Mouse (Mus musculus) lung, embryonic 14.5 days (tissue): Measurements from ENCODE around the gene Ralgps2. TPM values are rescaled to one million over a fixed set of nuclear protein-coding genes. Genes with fewer than 3 reads are reported as not detected.

Source experiments
- ATAC-seq: fragments of 200-750 bp; cut with Nextera tagmentation; 2 replicates; pipeline ENCODE4 v1.8.0; 2017; ENCODE audit warnings: mild to moderate bottlenecking, moderate TSS enrichment, moderate library complexity; ENCODE audit not compliant: insufficient read depth
- DNase-seq: peaks from one replicate; pipeline ENCODE4 v3.0.0-alpha.2; 2015
- H3K27ac ChIP-seq: fragments of 300-500 bp; sonication (generic); 2 replicates; pipeline ENCODE4 v1.5.1; 2014; ENCODE audit warnings: low read depth, mild to moderate bottlenecking, moderate library complexity
- H3K27me3 ChIP-seq: fragments of 300-500 bp; sonication (generic); 2 replicates; pipeline ENCODE4 v1.6.1; 2014; ENCODE audit warnings: low read length, control low read depth; ENCODE audit not compliant: insufficient read depth
- H3K36me3 ChIP-seq: fragments of 300-500 bp; sonication (generic); 2 replicates; pipeline ENCODE4 v1.6.1; 2014; ENCODE audit warnings: control low read depth; ENCODE audit not compliant: insufficient read depth
- H3K4me1 ChIP-seq: fragments of 300-500 bp; sonication (generic); 2 replicates; pipeline ENCODE4 v1.6.1; 2014; ENCODE audit warnings: antibody characterized with exemption, control low read depth; ENCODE audit not compliant: insufficient read depth
- H3K4me2 ChIP-seq: fragments of 300-500 bp; sonication (generic); 2 replicates; pipeline ENCODE4 v1.6.1; 2014; ENCODE audit warnings: mild to moderate bottlenecking
- H3K4me3 ChIP-seq: fragments of 300-500 bp; sonication (generic); 2 replicates; pipeline ENCODE4 v1.5.1; 2014; ENCODE audit warnings: low read depth, low read length
- H3K9ac ChIP-seq: fragments of 300-500 bp; sonication (generic); 2 replicates; pipeline ENCODE4 v1.6.1; 2014
- H3K9me3 ChIP-seq: fragments of 300-500 bp; sonication (generic); 2 replicates; pipeline ENCODE4 v1.6.1; 2016; ENCODE audit warnings: low read depth, low read length, control low read depth
- CTCF ChIP-seq: IDR thresholded peaks from 2 replicates; pipeline ENCODE4 v1.5.1; 2016; ENCODE audit warnings: antibody characterized with exemption, low read depth
- WGBS: fragments of 180-500 bp; shearing (Covaris S2); extraction: QIAGEN DNeasy Blood & Tissue Kit; methylation state at CpG from one replicate; pipeline ENCODE4 v1.1.7; 2014; 5-methylcytosine and 5-hydroxymethylcytosine counted together
- polyA plus RNA-seq: library from polyadenylated mRNA; unstranded; fragments of >200 nt; fragmentation: Nextera tagmentation; extraction: Ambion mirVana; gene quantifications from 2 replicates; pipeline ENCODE4 v1.2.1, GENCODE M21; 2014

The Ralgps2 gene
- polyA plus RNA-seq, 1 experiment from 2014 or later: 70.6 TPM

- ATAC-seq: no peak
- no peak overlapping the region for H3K4me2 ChIP-seq
- H3K9ac ChIP-seq: no peak overlapping the region
- H3K27me3 ChIP-seq: no peaks in the 10 kb centered on the region
- H3K9me3 ChIP-seq: no peaks in the 10 kb centered on the region
- no peak overlapping the region for H3K4me3 ChIP-seq
- no peaks in the 10 kb centered on the region for H3K4me1 ChIP-seq
- H3K36me3 ChIP-seq: no peaks in the 10 kb centered on the region
- H3K27ac ChIP-seq: no peak overlapping the region
- no peak for TF ChIP-seq CTCF
- DNase-seq: no peak
- WGBS: 78% methylated on average over 4 of the region's 4 CpGs
Observed at GRCm38 (mm10) chr1:156979722-156980121, 40.3 kb upstream of the Ralgps2 start.

DNA sequence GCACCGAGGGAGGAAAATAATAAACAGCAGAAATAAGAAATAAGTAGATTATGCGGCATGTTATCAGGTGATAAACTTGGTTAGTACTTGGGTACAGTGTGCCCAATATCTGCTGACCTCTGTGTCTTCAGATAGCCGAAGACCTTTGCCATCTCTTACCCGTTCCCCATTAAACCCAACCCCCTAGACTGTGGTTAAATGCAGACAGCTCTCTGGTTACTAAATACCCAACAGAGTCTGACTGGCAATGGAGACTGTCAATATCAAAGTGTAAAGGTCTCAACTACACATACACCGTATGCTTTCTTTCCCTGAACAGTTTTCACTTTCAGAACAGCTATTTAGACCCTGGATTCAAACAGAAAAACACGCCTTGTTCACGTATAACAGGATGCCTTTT is 39.2 kb upstream of the Ralgps2 start:
- Histone ChIP-seq H3K27me3 (no peaks in the 10 kb centered on the region), H3K4me2 (no peak overlapping the region), H3K4me3 (no peak overlapping the region), H3K4me1 (no peaks in the 10 kb centered on the region), H3K36me3 (no peaks in the 10 kb centered on the region), H3K27ac (no peak overlapping the region), H3K9ac (no peak overlapping the region), H3K9me3 (no peaks in the 10 kb centered on the region)
- ATAC-seq (no peak), DNase-seq (no peak)
- no peak for TF ChIP-seq CTCF
- WGBS: 83% methylated on average over 7 of the region's 7 CpGs

DNA sequence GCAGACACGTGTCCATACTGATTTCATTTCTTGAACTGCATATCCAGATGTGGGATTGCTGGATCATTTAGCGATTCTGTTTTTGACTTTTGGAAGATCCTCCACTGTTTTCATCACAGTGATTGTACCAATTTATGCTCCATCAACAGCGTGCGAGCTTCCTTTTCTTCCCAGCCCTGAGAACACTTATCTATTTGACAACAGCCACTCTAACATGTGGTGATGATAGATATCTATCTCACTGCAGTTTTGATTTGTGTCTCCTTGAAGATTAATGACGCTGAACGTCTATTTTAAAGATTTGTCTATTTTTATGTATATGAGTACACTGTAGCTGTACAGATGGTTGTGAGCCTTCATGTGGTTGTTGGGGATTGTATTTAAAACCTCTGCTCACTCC is 34.4 kb upstream of the Ralgps2 start:
- H3K4me2 ChIP-seq: no peak overlapping the region
- no peak for ATAC-seq
- WGBS: 69% methylated on average over 6 of the region's 6 CpGs
- H3K4me3 ChIP-seq: no peak overlapping the region
- H3K4me1 ChIP-seq: no peaks in the 10 kb centered on the region
- H3K36me3 ChIP-seq: no peaks in the 10 kb centered on the region
- no peaks in the 10 kb centered on the region for H3K27me3 ChIP-seq
- DNase-seq: no peak
- no peaks in the 10 kb centered on the region for H3K9me3 ChIP-seq
- H3K9ac ChIP-seq: no peak overlapping the region
- no peak overlapping the region for H3K27ac ChIP-seq
- no peak for TF ChIP-seq CTCF

- no peaks in the 10 kb centered on the region for H3K36me3 ChIP-seq
- no peaks in the 10 kb centered on the region for H3K9me3 ChIP-seq
- H3K27ac ChIP-seq: no peak overlapping the region
- no peak overlapping the region for H3K9ac ChIP-seq
- H3K27me3 ChIP-seq: no peaks in the 10 kb centered on the region
- no peak overlapping the region for H3K4me3 ChIP-seq
- TF ChIP-seq CTCF: no peak
- WGBS: 79% methylated on average over 4 of the region's 4 CpGs
- DNase-seq (no peak), ATAC-seq (no peak)
- H3K4me1 ChIP-seq: no peaks in the 10 kb centered on the region
- H3K4me2 ChIP-seq: no peak overlapping the region
Observed at GRCm38 (mm10) chr1:156972391-156972790, 33.0 kb upstream of the Ralgps2 start.

DNA sequence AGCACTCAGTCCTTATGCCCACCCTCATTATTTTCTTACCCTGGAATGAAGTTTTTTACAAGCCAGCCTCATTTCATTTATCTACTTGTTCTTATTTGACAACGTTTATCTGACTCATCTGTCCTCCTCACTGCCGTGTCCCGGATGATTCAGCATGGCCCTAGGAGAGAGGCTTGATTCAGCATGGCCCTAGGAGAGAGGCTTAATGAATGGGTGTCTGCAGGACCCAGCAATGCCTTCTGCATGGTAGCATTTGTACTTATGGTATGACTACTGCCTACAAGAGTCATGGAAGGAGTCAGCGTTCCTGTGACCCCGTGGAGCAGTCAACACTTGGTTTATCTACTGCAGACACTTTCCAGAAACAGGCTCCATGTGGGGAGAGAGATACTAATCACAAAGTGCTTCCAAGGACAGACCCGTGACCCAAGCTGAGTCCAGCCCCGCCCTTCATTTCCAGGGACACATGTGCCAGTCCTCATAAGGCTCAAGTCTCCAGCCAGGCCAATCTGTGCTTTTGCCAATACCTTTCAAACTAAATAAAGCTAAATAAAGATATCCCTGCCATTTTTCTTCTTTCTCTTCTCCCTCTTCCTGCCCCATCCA is 31.9 kb upstream of the Ralgps2 start:
- H3K9me3 ChIP-seq: no peaks in the 10 kb centered on the region
- TF ChIP-seq CTCF: no peak
- DNase-seq: no peak
- no peaks in the 10 kb centered on the region for H3K27me3 ChIP-seq
- ATAC-seq: peak; percentile 41; the same call in 1 of the 2 replicates
- 71% methylated on average over 7 of the region's 7 CpGs for WGBS
- no peak overlapping the region for H3K4me2 ChIP-seq
- no peak overlapping the region for H3K27ac ChIP-seq
- H3K36me3 ChIP-seq: no peaks in the 10 kb centered on the region
- H3K4me1 ChIP-seq: no peaks in the 10 kb centered on the region
- H3K9ac ChIP-seq: no peak overlapping the region
- no peak overlapping the region for H3K4me3 ChIP-seq

DNA sequence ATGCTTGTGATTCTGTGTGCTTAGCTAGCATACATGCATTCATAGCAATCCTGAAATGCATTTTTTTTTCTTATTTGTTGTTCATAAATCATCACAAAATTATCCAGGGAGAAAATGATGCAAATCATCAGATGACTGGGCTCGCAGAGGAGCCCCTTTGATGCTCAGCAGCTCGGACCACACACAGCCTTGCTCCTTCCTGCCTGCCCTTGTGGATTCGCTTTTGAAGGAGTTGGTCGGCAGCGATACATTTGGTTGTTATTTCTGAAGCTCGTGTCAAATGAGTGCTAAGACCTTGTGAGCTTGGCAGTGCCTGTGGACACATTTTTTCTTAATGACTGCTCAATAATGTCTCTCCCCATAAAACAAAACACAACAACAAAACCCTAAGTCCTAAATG is 31.2 kb upstream of the Ralgps2 start:
- Histone ChIP-seq H3K27me3 (no peaks in the 10 kb centered on the region), H3K4me2 (no peak overlapping the region), H3K9me3 (no peaks in the 10 kb centered on the region), H3K4me3 (no peak overlapping the region), H3K36me3 (no peaks in the 10 kb centered on the region), H3K4me1 (no peaks in the 10 kb centered on the region), H3K9ac (no peak overlapping the region), H3K27ac (0 out of 2 replicates have a peak overlapping the region, but pooled peaks have one; percentile 36)
- DNase-seq (peak; percentile 77), ATAC-seq (peak; percentile 76)
- WGBS: 45% methylated on average over 6 of the region's 6 CpGs
- no peak for TF ChIP-seq CTCF

DNA sequence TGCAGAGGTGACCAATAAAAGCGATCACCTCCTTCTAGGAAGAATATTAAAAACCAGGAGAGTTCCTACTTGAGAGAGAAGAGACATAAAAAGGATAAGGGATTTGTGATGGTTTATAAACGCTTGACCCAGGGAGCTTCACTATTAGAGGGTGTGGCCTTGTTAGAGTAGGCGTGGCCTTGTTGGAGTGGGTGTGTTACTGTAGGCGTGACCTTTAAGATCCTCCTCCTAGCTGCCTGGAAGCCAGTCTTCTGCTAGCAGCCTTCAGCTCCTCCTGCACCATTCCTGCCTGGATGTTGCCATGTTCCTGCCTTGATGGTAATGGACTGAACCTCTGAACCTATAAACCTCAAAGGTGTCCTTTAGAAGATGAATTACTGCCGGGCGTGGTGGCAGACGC is 28.7 kb upstream of the Ralgps2 start:
- Histone ChIP-seq H3K4me2 (no peak overlapping the region), H3K9me3 (no peaks in the 10 kb centered on the region), H3K27ac (no peak overlapping the region), H3K36me3 (no peaks in the 10 kb centered on the region), H3K27me3 (no peaks in the 10 kb centered on the region), H3K9ac (no peak overlapping the region), H3K4me1 (no peaks in the 10 kb centered on the region), H3K4me3 (no peak overlapping the region)
- ATAC-seq: no peak
- no peak for TF ChIP-seq CTCF
- no peak for DNase-seq
- 76% methylated on average over 7 of the region's 7 CpGs for WGBS

DNA sequence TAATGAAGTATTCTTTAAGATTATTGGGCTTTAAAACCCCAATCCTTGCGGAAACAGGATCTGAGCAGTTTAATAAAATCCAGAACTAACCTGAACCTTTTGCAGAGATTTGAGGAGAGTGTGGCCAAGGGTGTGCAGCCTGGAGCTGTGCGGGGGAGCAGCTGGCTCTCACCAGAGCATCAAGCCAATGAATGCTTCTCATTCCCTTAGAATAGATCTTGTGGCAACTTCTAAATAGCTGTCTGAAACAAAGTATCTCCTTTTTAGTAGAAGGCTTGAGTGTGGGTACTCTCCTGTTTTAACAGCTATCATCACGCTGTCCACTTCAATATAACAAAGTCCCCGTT is 25.1 kb upstream of the Ralgps2 start:
- DNase-seq (no peak), ATAC-seq (peak; percentile 69; the same call in 1 of the 2 replicates)
- H3K36me3 ChIP-seq: no peaks in the 10 kb centered on the region
- H3K27me3 ChIP-seq: no peaks in the 10 kb centered on the region
- 56% methylated on average over 4 of the region's 4 CpGs for WGBS
- H3K4me3 ChIP-seq: no peak overlapping the region
- H3K9ac ChIP-seq: no peak overlapping the region
- no peak for TF ChIP-seq CTCF
- no peak overlapping the region for H3K4me2 ChIP-seq
- H3K4me1 ChIP-seq: no peaks in the 10 kb centered on the region
- no peaks in the 10 kb centered on the region for H3K9me3 ChIP-seq
- no peak overlapping the region for H3K27ac ChIP-seq
